Comparison of ENCODE assay signal across 9 mouse cellular contexts in genomic region chr10:86341589-86341988, GRCm38 (mm10). TPM values are rescaled to one million over a fixed set of nuclear protein-coding genes. Genes with fewer than 3 reads are reported as not detected.
DNase-seq lines count a peak whose midpoint lies in the region; ATAC-seq and TF ChIP-seq lines count a peak whose summit lies in the region.
"Had no signal": no experiment of that assay in that cellular context is flagged by ENCODE, and none has a peak within 500 bp of the region (broad histone marks: within the 10 kb centered on the region; RNA-seq: fewer than 3 reads in every experiment).

No protein-coding gene starts in this region.

- TF ChIP-seq POLR2A in liver, adult 2 months (IDR thresholded peaks at IDR 0.05; ENCODE audit: extremely low read depth, insufficient read depth, low read length): no peak

- H3K36me3 ChIP-seq in liver, adult 2 months (ENCODE audit: control insufficient read depth, insufficient read depth, low read length): no peaks in the 10 kb centered on the region
- peaks cover 28% of the 10 kb centered on the region for H3K36me3 ChIP-seq in kidney, embryonic 16.5 days (ENCODE audit: insufficient read depth, low read length)

- peaks cover 16% of the 10 kb centered on the region for H3K4me1 ChIP-seq in liver, adult 2 months (ENCODE audit: control insufficient read depth, insufficient read depth, low read length)
- peaks cover 36% of the 10 kb centered on the region for H3K4me1 ChIP-seq in kidney, embryonic 16.5 days (ENCODE audit: insufficient read depth, low read length)

- H3K79me2 ChIP-seq in liver, adult 2 months (ENCODE audit: control insufficient read depth, insufficient read depth, low read length): no peaks in the 10 kb centered on the region

- 72% methylated on average over 8 of the region's 8 CpGs for WGBS in liver, adult 2 months
- 45% methylated on average over 8 of the region's 8 CpGs for WGBS in kidney, embryonic 16.5 days

- no peak overlapping the region for H3K27ac ChIP-seq in liver, adult 2 months (replicated peaks; ENCODE audit: insufficient read depth, low read depth, low read length)
- 0 out of 2 replicates have a peak overlapping the region, but pooled peaks have one; percentile 30 for H3K27ac ChIP-seq in kidney, embryonic 16.5 days (ENCODE audit: low read length)
- H3K27ac ChIP-seq: limb, embryonic 13.5 days had no signal

- no peak for TF ChIP-seq CTCF in liver, adult 2 months (IDR thresholded peaks at IDR 0.05; ENCODE audit: low read depth, low read length)

- no peaks in the 10 kb centered on the region for H3K27me3 ChIP-seq in liver, adult 2 months (ENCODE audit: control insufficient read depth, insufficient read depth, low read length)
- no peaks in the 10 kb centered on the region for H3K27me3 ChIP-seq in kidney, embryonic 16.5 days (ENCODE audit: insufficient read depth, low read length)
- H3K27me3 ChIP-seq: limb, embryonic 13.5 days had no signal

- DNase-seq in liver, adult 2 months (ENCODE audit: extremely low read depth, low read depth, low spot score): peak; percentile 12
- DNase-seq in liver: no peak
- DNase-seq in gastrocnemius, postnatal 10 days: peak; percentile 25
- DNase-seq in mesoderm, embryonic 11.5 days (ENCODE audit: low read depth, low spot score): peak; percentile 49
- no peak for DNase-seq in thymus, postnatal 36 days
- no peak for DNase-seq in frontal cortex, postnatal 14 days (ENCODE audit: low spot score in 2 of 2)
- DNase-seq in layer of hippocampus, postnatal 10 days (ENCODE audit: low spot score in 2 of 2): no peak

- H3K9ac ChIP-seq in liver, adult 2 months (ENCODE audit: low read depth, low read length): no peak overlapping the region
- no peak overlapping the region for H3K9ac ChIP-seq in kidney, embryonic 16.5 days (replicated peaks; ENCODE audit: low read length)
- H3K9ac ChIP-seq: limb, embryonic 13.5 days had no signal

- no peaks in the 10 kb centered on the region for H3K9me3 ChIP-seq in kidney, embryonic 16.5 days (ENCODE audit: low read length)
- H3K9me3 ChIP-seq: limb, embryonic 13.5 days had no signal

- H3K4me2 ChIP-seq in kidney, embryonic 16.5 days (replicated peaks; ENCODE audit: low read depth, low read length): no peak overlapping the region
- H3K4me2 ChIP-seq: limb, embryonic 13.5 days had no signal

- no peak overlapping the region for H3K4me3 ChIP-seq in liver, adult 2 months (ENCODE audit: insufficient read depth, low read depth, low read length)
- H3K4me3 ChIP-seq in kidney, embryonic 16.5 days (ENCODE audit: low read length): no peak overlapping the region
- H3K4me3 ChIP-seq: limb, embryonic 13.5 days had no signal

- no peak for ATAC-seq in kidney, embryonic 16.5 days (ENCODE audit: low FRiP score, low TSS enrichment)

RNA-seq across cellular contexts. Expression of gene Timp3, which starts 41.4 kb away (rescaled TPM):
- 12.8 and 17.6 TPM in 2 replicates for total RNA-seq in liver, adult 2 months (2014; rRNA removed)
- polyA plus RNA-seq in liver, adult 2 months (2012; rRNA removed): 5.2 and 5.6 TPM in 2 replicates
- total RNA-seq in gastrocnemius, postnatal 10 days (2021): 100 to 1,000 TPM; 104 to 106 TPM
- 114 TPM in 2 replicates for polyA plus RNA-seq in kidney, embryonic 16.5 days (2015; fragmentation: Nextera tagmentation; extraction: Ambion mirVana)
- total RNA-seq in layer of hippocampus, postnatal 10 days (2021): 10 to 100 TPM; 54.9 to 59.8 TPM

Comparison
In these comparisons a context has a peak if more than half of its experiments do, and no peak if none do; other contexts are left out.
1. DNase-seq: peak in liver, adult 2 months (single experiment), gastrocnemius, postnatal 10 days (single experiment) and mesoderm, embryonic 11.5 days (single experiment); none in liver (single experiment), thymus, postnatal 36 days (0 of 2), frontal cortex, postnatal 14 days (0 of 2) and layer of hippocampus, postnatal 10 days (0 of 2).